Mouse (Mus musculus) spleen, adult 2 months (tissue): ENCODE measurements around the gene Taar3. TPM values are rescaled to one million over a fixed set of nuclear protein-coding genes. Genes with fewer than 3 reads are reported as not detected.

Source experiments
- DNase-seq, 2 experiments: peaks; one replicate each; pipeline versions ENCODE4 v3.0.0 to v3.0.0-alpha.2; 2012 to 2021; ENCODE audit warnings: low spot score in 2 of 2, low read depth in 1 of 2
- H3K27ac ChIP-seq: fragments of 200-500 bp; 2 replicates; pipeline ENCODE4 v1.5.1; 2012; ENCODE audit warnings: low read length, inconsistent platforms; ENCODE audit not compliant: insufficient read depth
- H3K27me3 ChIP-seq: fragments of 200-500 bp; 2 replicates; pipeline ENCODE4 v1.6.1; 2012; ENCODE audit warnings: mild to moderate bottlenecking, moderate library complexity, low read length, inconsistent platforms; ENCODE audit not compliant: control insufficient read depth, insufficient read depth
- H3K36me3 ChIP-seq: fragments of 200-500 bp; 2 replicates; pipeline ENCODE4 v1.6.1; 2012; ENCODE audit warnings: mild to moderate bottlenecking, low read length, inconsistent platforms; ENCODE audit not compliant: control insufficient read depth, insufficient read depth
- H3K4me1 ChIP-seq: fragments of 200-500 bp; 2 replicates; pipeline ENCODE4 v1.6.1; 2011; ENCODE audit warnings: inconsistent platforms; ENCODE audit not compliant: control insufficient read depth, insufficient read depth, insufficient read length
- H3K4me3 ChIP-seq: fragments of 200-500 bp; 2 replicates; pipeline ENCODE4 v1.5.1; 2011; ENCODE audit warnings: mild to moderate bottlenecking, inconsistent platforms; ENCODE audit not compliant: insufficient read depth, insufficient read length; ENCODE audit errors: extremely low read depth
- CTCF ChIP-seq: fragments of 200-500 bp; IDR thresholded peaks from 2 replicates; pipeline ENCODE4 v1.5.1; 2011; ENCODE audit warnings: mild to moderate bottlenecking, inconsistent platforms; ENCODE audit not compliant: insufficient read depth, insufficient read length, insufficient replicate concordance; ENCODE audit errors: extremely low read depth
- POLR2A ChIP-seq: fragments of 200-500 bp; IDR thresholded peaks from 2 replicates; pipeline ENCODE4 v1.6.1; 2011; ENCODE audit warnings: low read depth, low read length, inconsistent platforms
- WGBS: fragments of 180-500 bp; shearing (Covaris S2); methylation state at CpG from one replicate; pipeline ENCODE4 v1.1.7; 2018; 5-methylcytosine and 5-hydroxymethylcytosine counted together
- polyA plus RNA-seq: library from polyadenylated mRNA; depleted of rRNA; stranded (reverse); fragments of >200 nt; gene quantifications from 2 replicates; pipeline ENCODE4 v1.2.3, GENCODE M21; 2012

The Taar3 gene
- polyA plus RNA-seq, 1 experiment: not detected

DNA sequence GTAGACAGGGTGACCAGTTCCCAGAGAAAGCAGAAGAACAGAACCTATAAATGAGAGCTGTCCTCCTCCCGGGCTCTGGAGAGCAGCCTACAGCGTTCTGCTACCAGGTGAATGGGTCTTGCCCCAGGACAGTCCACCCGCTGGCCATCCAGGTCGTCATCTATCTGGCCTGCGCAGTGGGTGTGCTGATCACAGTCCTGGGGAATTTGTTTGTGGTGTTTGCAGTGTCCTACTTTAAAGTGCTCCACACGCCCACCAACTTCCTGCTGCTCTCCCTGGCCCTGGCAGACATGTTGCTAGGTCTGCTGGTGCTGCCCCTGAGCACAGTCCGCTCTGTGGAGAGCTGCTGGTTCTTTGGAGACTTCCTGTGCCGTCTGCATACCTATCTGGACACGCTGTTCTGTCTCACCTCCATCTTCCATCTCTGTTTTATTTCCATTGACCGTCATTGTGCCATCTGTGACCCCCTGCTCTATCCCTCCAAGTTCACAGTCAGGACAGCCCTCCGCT is 21.4 kb downstream of the Taar3 start, which contains the start of gene Taar5:
Taar5 (plus strand) TSS at position 51 of the 510 bp plus-strand sequence.
- H3K27ac ChIP-seq: no peak within 1 kb of the TSS
- no peak within 1 kb of the TSS for H3K4me3 ChIP-seq
- WGBS: 88% methylated on average over 11 of the region's 11 CpGs

DNA sequence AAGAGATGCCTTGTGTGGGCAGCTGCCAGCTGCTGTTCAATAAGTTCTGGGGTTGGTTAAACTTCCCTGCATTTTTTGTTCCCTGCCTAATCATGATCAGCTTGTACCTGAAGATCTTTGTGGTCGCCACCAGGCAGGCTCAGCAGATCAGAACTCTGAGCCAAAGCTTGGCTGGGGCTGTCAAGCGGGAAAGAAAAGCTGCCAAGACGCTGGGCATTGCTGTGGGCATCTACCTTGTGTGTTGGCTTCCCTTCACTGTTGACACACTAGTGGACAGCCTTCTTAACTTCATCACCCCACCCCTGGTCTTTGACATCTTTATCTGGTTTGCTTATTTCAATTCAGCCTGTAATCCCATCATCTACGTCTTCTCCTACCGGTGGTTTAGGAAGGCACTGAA is 21.9 kb downstream of the Taar3 start:
- H3K27ac ChIP-seq: no peak overlapping the region
- TF ChIP-seq CTCF (no peak), POLR2A (no peak)
- WGBS: 93% methylated on average over 5 of the region's 5 CpGs

More for the DNA sequence above, 21.4 kb downstream of the Taar3 start, which contains the start of gene Taar5:
- no peaks in the 10 kb centered on the region for H3K27me3 ChIP-seq
- no peak for DNase-seq
- no peaks in the 10 kb centered on the region for H3K4me1 ChIP-seq
- H3K36me3 ChIP-seq: no peaks in the 10 kb centered on the region
- TF ChIP-seq CTCF: no peak
- no peak for TF ChIP-seq POLR2A

DNA sequence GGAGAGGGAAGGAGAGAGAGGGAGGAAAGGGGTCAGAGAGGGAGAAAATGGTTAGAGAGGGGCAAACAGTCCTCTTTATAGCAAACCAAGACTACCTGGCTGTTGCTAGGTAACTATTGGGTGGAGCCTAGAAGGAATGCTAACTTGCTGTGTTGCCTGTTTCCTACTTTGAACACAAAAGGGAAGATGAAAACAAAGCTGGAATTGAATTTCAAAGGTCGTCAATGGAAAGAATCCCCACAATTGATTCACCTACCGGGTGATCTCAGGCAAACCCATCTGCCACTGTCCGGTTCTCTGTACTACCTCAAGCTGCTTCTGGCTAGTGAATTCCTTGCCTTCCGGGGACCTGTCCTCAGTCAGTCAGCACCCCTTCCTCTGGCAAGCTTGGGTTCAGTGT is 28.6 kb downstream of the Taar3 start:
- Histone ChIP-seq H3K36me3 (no peaks in the 10 kb centered on the region), H3K4me3 (no peak overlapping the region), H3K27me3 (no peaks in the 10 kb centered on the region), H3K4me1 (no peaks in the 10 kb centered on the region; the same call in 1 of the 2 replicates), H3K27ac (no peak overlapping the region)
- 87% methylated on average over 4 of the region's 4 CpGs for WGBS
- DNase-seq: no peak
- TF ChIP-seq POLR2A (no peak), CTCF (no peak)

More for the DNA sequence above, 21.9 kb downstream of the Taar3 start:
- Histone ChIP-seq H3K27me3 (no peaks in the 10 kb centered on the region), H3K36me3 (no peaks in the 10 kb centered on the region), H3K4me3 (no peak overlapping the region), H3K4me1 (no peaks in the 10 kb centered on the region)
- DNase-seq: no peak

DNA sequence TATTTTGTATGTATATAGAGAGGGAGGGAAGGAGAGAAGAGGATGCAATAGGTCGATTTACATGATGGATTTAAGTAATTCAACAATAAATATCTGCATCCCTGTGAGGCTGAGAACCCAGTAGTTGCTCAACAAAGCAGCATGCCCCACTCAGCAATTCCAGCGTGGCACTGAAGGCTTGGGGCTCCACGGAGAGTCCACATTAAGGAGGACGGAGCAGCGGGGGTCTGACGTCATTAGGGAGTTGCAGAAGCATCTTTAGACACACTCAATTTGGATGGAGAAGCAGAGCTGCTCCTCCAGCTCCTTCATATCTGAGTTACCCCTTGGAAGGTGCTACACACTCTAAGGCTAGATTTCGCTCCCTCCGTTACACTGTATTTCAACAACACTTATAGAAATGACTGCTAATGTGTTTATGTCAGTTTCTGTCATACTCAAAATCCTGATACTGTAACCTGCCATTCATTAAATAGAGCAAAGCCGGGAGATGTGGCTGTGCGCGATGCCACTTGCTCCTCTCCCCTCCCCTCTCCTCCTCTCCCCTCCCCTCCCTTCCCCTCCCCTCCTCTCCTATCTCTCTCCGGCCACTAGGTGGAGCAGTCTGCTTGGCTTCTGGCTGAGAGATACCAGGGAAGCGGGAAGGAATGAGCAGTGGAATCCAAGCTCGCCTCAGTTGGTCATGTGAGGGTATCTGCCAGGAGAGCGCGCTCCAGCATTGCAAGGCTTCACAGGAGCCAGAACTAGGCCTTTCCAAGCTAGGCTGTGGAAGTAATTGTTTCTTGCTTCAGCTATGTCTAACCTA is 29.7 kb downstream of the Taar3 start:
- Histone ChIP-seq H3K27ac (no peak overlapping the region), H3K27me3 (no peaks in the 10 kb centered on the region), H3K4me1 (no peaks in the 10 kb centered on the region; the same call in 1 of the 2 replicates), H3K4me3 (no peak overlapping the region), H3K36me3 (no peaks in the 10 kb centered on the region)
- WGBS: 49% methylated on average over 16 of the region's 16 CpGs
- TF ChIP-seq CTCF (peak; percentile 31; the same call in 1 of the 2 replicates), POLR2A (no peak)
- peak in 1 of 2 experiments; percentile 16 for DNase-seq

DNA sequence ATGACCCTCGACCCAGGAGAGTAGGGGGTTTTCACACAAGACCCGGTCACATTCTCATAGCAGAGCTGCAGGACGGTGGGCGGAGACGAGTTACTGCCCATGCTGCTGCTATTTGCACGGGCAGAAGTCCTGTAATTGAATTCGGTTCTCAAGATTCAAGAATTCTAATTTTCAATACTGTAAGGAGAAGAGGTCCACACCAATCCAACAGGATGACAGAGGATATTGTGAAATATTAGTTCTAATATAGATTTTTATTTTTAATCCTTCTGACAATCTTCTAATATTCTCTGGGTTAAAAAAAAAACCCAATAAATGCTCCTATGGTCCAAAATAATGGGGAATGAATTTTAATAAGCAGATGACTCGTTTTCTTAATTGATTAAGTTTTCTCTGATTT is 36.2 kb downstream of the Taar3 start, which contains the start of gene Taar6:
Taar6 (minus strand) TSS at position 101 of the 400 bp plus-strand sequence.
- H3K4me1 ChIP-seq: no peaks in the 10 kb centered on the region
- TF ChIP-seq POLR2A: no peak
- no peak for TF ChIP-seq CTCF
- 87% methylated on average over 8 of the region's 8 CpGs for WGBS
- H3K27me3 ChIP-seq: no peaks in the 10 kb centered on the region
- no peaks in the 10 kb centered on the region for H3K36me3 ChIP-seq
- DNase-seq: no peak
- no peak within 1 kb of the TSS for H3K27ac ChIP-seq
- no peak within 1 kb of the TSS for H3K4me3 ChIP-seq

DNA sequence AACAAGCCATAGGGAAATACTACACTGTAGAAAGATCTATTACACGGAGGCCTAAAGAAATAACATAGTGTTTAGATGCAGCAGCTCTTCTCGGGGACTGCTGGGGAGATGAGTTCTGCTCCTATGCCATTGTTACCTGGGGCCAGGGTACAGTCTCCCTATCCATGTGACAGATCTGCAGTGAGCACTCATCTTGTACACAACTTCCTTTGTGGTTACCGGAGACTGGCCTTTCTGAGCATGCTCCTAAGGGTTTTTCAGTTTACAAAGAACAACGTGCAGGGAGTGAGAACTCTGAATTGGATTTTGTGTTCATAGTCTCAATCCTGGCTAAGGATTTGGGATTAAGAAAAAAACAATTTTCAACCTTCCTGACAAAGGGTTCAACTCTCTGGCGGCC is 37.1 kb downstream of the Taar3 start:
- TF ChIP-seq POLR2A (no peak), CTCF (no peak)
- Histone ChIP-seq H3K36me3 (no peaks in the 10 kb centered on the region), H3K4me1 (no peaks in the 10 kb centered on the region), H3K27ac (no peak overlapping the region), H3K4me3 (no peak overlapping the region), H3K27me3 (no peaks in the 10 kb centered on the region)
- 32% methylated on average over 5 of the region's 5 CpGs for WGBS
- no peak for DNase-seq

DNA sequence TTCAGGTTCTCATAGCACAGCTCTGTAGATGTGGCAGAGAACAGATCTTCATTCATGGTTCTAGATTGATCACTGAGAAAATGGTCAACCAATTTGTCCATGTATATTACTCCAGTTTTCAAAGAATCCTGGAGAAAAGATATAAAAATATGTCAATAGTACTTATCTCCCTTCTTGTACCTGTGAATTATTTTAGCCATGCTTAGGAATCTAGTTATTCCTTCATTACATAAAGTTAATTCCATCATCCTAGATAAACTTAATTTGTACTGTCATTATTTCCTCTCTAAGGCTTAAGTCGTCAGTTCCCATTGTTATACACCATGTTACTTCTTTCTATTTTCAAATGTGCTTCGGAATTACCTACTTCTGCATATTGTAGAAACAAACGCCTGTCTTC is 44.0 kb downstream of the Taar3 start, which contains the start of gene Taar7a:
Taar7a (minus strand) TSS at position 101 of the 400 bp plus-strand sequence.
- H3K4me3 ChIP-seq: no peak within 1 kb of the TSS
- no peak for TF ChIP-seq POLR2A
- TF ChIP-seq CTCF: no peak
- H3K36me3 ChIP-seq: no peaks in the 10 kb centered on the region

More for the DNA sequence above, 44.0 kb downstream of the Taar3 start, which contains the start of gene Taar7a:
- H3K27ac ChIP-seq: no peak within 1 kb of the TSS
- H3K27me3 ChIP-seq: no peaks in the 10 kb centered on the region
- 84% methylated on average over 3 of the region's 3 CpGs for WGBS
- no peaks in the 10 kb centered on the region for H3K4me1 ChIP-seq
- no peak for DNase-seq
